Mouse (Mus musculus) G1E (cell line): ENCODE data around the gene Fbln7. TPM values are rescaled to one million over a fixed set of nuclear protein-coding genes. Genes with fewer than 3 reads are reported as not detected.

Experiments used
- ATAC-seq: 2 replicates; pipeline ENCODE4 v1.8.0; 2016; ENCODE audit warnings: mild to moderate bottlenecking; ENCODE audit not compliant: insufficient number of reproducible peaks, poor library complexity, low FRiP score, severe bottlenecking; ENCODE audit errors: extremely low read depth
- DNase-seq: peaks from one replicate; pipeline ENCODE4 v3.0.0; 2012; ENCODE audit warnings: low spot score
- H3K27me3 ChIP-seq: 2 replicates; pipeline ENCODE4 v1.6.1; 2012; ENCODE audit warnings: mild to moderate bottlenecking, low read length, inconsistent platforms; ENCODE audit not compliant: insufficient read depth
- H3K36me3 ChIP-seq: replicated peaks from 2 replicates; pipeline ENCODE3; 2012; ENCODE audit warnings: mild to moderate bottlenecking, inconsistent platforms
- H3K4me1 ChIP-seq: 2 replicates; pipeline ENCODE4 v1.6.1; 2012; ENCODE audit warnings: low read depth, low read length, inconsistent platforms, mixed read lengths; ENCODE audit not compliant: insufficient read depth
- H3K4me3 ChIP-seq: 2 replicates; pipeline ENCODE4 v1.5.1; 2012; ENCODE audit warnings: low read depth, mild to moderate bottlenecking, inconsistent platforms, low read length, moderate library complexity, mixed read lengths
- H3K9me3 ChIP-seq: replicated peaks from 2 replicates; pipeline ENCODE4 v1.6.1; 2012; ENCODE audit warnings: inconsistent platforms
- CTCF ChIP-seq: IDR thresholded peaks from 2 replicates; pipeline ENCODE4 v1.5.1; 2012; ENCODE audit warnings: low read depth, low read length, inconsistent platforms, mixed read lengths
- GATA1 ChIP-seq: IDR thresholded peaks from 2 replicates; pipeline ENCODE4 v1.6.1; 2012; ENCODE audit warnings: borderline replicate concordance, low read length, inconsistent platforms, mixed read lengths
- GATA2 ChIP-seq: IDR thresholded peaks from 2 replicates; pipeline ENCODE4 v1.6.1; 2012; ENCODE audit warnings: low read depth, low read length, inconsistent platforms, borderline replicate concordance
- POLR2AphosphoS5 ChIP-seq: IDR thresholded peaks from 2 replicates; pipeline ENCODE4 v1.6.1; 2012; ENCODE audit warnings: low read depth, low read length, inconsistent platforms; ENCODE audit not compliant: insufficient replicate concordance
- TAL1 ChIP-seq: conservative IDR thresholded peaks from 2 replicates; pipeline ENCODE4 v1.6.1; 2012; ENCODE audit warnings: low read depth, low read length, inconsistent platforms, mixed read lengths
- polyA plus RNA-seq: library from polyadenylated mRNA; stranded (reverse); fragments of >175 nt; gene quantifications from 2 replicates; pipeline ENCODE4 v1.2.3, GENCODE M21; 2012
- total RNA-seq, 2 experiments: library from RNA; stranded (forward) in 1 of 2; stranded (reverse) in 1 of 2; fragments of 200-1000 nt in 1 of 2; fragments of >200 nt in 1 of 2; fragmentation: Nextera tagmentation in 1 of 2; gene quantifications; 2 replicates each; pipeline ENCODE4 v1.2.3; 2014 to 2017

Fbln7 gene
- total and polyA plus RNA-seq, 3 experiments: 0.33 TPM; not detected in 2

DNA sequence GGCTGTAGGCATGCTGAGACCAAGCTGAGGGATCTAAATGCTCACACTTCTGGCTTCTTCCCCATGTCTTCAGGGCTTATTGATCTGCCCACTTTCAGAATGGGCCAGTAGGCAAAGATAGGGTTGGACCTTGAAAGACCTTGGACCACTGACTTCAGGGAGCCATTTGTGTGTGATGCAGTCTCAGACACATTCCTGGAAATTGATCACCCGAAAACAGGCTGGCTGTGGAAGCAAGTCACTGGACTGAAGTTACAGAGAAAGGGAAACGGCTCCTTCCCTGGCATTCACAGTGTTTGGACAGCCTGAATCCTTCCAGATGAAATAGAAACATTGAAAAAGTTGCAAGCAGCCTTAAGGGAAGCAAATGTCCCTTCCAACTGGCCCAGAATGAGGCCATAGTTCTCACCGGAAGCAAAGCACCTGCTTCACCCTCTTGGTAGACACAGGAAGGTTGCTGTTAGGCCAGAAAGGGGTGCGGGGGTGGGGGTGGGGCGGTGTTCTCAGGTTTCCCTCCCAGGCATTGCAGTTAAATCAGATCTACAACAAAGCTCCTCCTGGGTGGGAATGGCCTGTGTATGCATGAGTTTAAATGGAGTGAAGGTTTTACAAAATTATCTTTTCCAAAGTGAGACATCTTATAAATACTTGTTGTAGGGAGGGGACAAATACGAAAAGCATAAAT is 25.2 kb downstream of the Fbln7 start:
- no peak for DNase-seq
- TF ChIP-seq GATA1 (no peak), TAL1 (no peak), POLR2AphosphoS5 (no peak)
- no peaks in the 10 kb centered on the region for H3K36me3 ChIP-seq
- peaks cover 3% of the 10 kb centered on the region for H3K27me3 ChIP-seq
- ATAC-seq: no peak
- H3K4me1 ChIP-seq: no peaks in the 10 kb centered on the region
- H3K9me3 ChIP-seq: peaks cover 4% of the 10 kb centered on the region; the same call in 1 of the 2 replicates
- H3K4me3 ChIP-seq: no peak overlapping the region

DNA sequence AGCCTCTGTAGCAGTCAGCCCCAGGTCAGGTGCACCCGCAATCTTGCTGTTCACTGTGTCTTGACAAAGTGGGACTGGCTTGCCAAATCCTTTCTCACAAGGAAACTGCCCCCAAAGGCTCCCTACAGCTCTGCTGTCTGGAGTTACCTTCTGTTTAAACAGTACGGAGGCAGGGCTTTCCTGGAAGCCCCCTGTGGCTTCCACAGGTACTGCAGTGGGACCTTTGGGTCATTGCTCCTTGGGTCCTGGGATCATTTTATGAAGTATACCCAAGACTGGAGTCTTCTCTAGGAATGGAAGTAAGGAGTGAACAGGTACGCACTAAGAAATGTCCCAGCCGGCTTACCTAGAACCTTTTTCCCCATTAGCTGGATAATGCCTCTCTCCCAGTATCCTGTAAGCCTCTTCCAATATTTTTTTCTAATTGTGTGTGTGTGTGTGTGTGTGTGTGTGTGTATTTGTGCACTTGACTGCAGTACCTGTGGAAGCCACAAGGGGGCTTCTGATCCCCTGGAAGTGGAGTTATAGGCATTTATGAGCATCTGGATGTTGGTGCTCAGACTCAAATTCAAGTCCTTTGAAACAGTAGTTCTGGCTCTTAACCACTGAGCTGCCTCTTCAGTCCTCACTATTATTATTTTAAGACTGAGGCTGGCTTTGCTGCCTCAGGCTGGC is 28.0 kb downstream of the Fbln7 start:
- no peak for TF ChIP-seq GATA2
- no peak for TF ChIP-seq GATA1
- no peak for TF ChIP-seq CTCF
- no peak for TF ChIP-seq POLR2AphosphoS5
- TF ChIP-seq TAL1: no peak
- Histone ChIP-seq H3K9me3 (peaks cover 4% of the 10 kb centered on the region; the same call in 1 of the 2 replicates), H3K4me3 (no peak overlapping the region), H3K4me1 (no peaks in the 10 kb centered on the region), H3K36me3 (no peaks in the 10 kb centered on the region), H3K27me3 (peaks cover 3% of the 10 kb centered on the region)
- ATAC-seq (no peak), DNase-seq (no peak)

DNA sequence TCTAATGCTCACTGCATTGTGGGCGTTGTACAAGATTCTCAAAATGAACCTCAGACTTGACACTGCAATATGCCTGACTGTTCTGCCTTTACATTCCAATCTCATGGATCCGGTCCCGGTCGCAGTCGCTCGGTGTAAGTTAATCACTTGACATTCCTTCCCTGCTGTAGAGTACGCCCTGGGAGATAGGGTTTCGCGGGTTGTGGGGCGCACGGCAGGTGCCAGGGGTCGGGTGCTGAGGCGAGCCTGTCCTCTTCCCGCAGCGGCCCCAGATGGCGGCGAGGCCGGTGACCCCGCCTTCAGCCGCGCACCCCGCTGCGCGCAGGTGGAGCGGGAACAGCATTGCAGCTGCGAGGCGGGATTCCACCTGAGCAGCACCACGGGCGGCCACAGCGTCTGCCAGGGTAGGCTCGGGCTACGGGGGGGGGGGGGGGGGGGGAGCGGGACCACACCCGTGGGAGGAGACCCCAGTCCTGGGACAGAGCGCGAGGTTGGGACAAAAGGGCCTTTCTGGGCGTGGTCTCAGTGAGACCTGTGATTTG is 29.5 kb downstream of the Fbln7 start:
- peaks cover 4% of the 10 kb centered on the region; the same call in 1 of the 2 replicates for H3K9me3 ChIP-seq
- DNase-seq: no peak
- H3K4me1 ChIP-seq: no peaks in the 10 kb centered on the region
- H3K36me3 ChIP-seq: no peaks in the 10 kb centered on the region
- peaks cover 3% of the 10 kb centered on the region for H3K27me3 ChIP-seq
- H3K4me3 ChIP-seq: no peak overlapping the region
- ATAC-seq: no peak
- TF ChIP-seq GATA1 (no peak), GATA2 (no peak), CTCF (no peak), POLR2AphosphoS5 (no peak), TAL1 (no peak)

DNA sequence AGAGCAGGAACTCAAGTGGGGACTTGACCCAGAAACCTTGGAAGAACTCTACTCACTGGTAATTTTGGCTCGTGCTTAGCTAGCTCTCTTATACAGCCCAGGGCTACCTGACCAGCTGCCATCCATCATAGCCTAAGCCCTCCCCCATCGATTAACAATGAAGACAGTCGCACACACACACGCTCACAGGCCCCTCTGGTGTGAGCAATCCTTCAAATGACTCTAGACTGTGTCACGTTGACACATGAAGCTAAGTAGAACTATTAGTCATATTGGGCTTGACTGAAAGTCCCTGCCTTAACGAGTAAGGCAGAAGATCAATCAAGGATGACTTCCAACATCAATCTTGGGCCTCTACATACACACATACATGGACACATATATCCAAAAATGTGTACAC is 40.1 kb downstream of the Fbln7 start:
- Histone ChIP-seq H3K27me3 (peaks cover 8% of the 10 kb centered on the region), H3K4me3 (no peak overlapping the region), H3K36me3 (no peaks in the 10 kb centered on the region), H3K4me1 (no peaks in the 10 kb centered on the region), H3K9me3 (no peaks in the 10 kb centered on the region)
- no peak for DNase-seq
- ATAC-seq: no peak
- TF ChIP-seq POLR2AphosphoS5 (no peak), GATA2 (no peak), TAL1 (no peak), GATA1 (no peak), CTCF (no peak)

DNA sequence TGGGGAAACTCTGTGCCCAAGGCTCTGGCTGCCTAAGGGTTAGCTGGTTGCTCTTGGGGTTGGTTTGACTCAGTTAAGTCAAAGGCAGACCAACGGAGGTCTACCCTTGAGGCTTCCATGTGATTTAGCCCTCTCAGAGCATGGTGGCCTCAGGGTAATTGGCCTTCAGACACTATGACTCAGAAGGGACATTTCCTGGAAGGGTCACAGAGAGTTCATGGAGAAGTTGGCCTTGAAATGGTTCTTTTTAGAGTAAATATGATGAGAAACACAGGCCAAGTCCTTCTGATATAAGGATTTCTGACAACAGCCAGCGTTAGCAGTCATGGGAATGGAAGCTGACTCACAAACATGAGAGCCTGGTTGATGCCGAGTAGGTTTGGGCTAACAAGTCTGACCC is 40.9 kb downstream of the Fbln7 start:
- Histone ChIP-seq H3K36me3 (no peaks in the 10 kb centered on the region), H3K27me3 (peaks cover 15% of the 10 kb centered on the region), H3K9me3 (no peaks in the 10 kb centered on the region), H3K4me1 (no peaks in the 10 kb centered on the region), H3K4me3 (no peak overlapping the region)
- ATAC-seq (no peak), DNase-seq (no peak)
- no peak for TF ChIP-seq GATA2

DNA sequence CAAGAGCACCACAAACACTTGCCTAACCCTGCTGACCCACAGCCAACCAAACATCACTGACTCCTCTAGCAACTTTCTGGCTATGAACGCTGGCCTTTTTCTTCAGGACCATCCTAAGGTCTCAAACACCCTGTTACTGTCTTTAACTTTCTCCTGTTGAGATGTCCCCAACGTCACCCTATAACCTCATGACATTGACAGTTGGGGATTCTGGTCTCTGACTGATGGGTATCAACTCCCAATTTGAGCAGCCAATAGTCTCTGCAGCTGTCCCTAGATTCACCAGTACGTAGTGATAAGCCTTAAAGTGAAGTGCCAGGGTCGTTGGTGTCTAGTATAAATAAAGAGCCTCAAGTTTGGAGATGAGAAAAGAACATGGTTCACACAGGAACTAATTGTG is 52.2 kb downstream of the Fbln7 start:
- H3K9me3 ChIP-seq: no peaks in the 10 kb centered on the region
- peaks cover 8% of the 10 kb centered on the region; the same call in 1 of the 2 replicates for H3K4me1 ChIP-seq
- ATAC-seq: no peak
- H3K4me3 ChIP-seq: no peak overlapping the region
- H3K36me3 ChIP-seq: no peaks in the 10 kb centered on the region
- H3K27me3 ChIP-seq: peaks cover 16% of the 10 kb centered on the region
- DNase-seq: no peak
- TF ChIP-seq GATA2 (no peak), CTCF (no peak), GATA1 (no peak), POLR2AphosphoS5 (no peak), TAL1 (no peak)
